Mouse (Mus musculus) kidney, embryonic 14.5 days (tissue): Measurements from ENCODE around the gene Scnn1a. TPM values are rescaled to one million over a fixed set of nuclear protein-coding genes. Genes with fewer than 3 reads are reported as not detected.
A peak's percentile ranks its signal among the peaks of the same experiment; 100 is the strongest.

ENCODE experiments used
- ATAC-seq: fragments of 200-750 bp; cut with Nextera tagmentation; 2 replicates; pipeline ENCODE4 v1.8.0; 2017; ENCODE audit warnings: moderate number of reproducible peaks, mild to moderate bottlenecking, moderate TSS enrichment, moderate library complexity; ENCODE audit not compliant: low FRiP score, low TSS enrichment
- H3K27ac ChIP-seq: fragments of 300-500 bp; sonication (generic); 2 replicates; pipeline ENCODE4 v1.5.1; 2014; ENCODE audit warnings: low read depth, mild to moderate bottlenecking, low read length, moderate library complexity, mixed read lengths
- H3K27me3 ChIP-seq: fragments of 300-500 bp; sonication (generic); 2 replicates; pipeline ENCODE4 v1.6.1; 2014; ENCODE audit warnings: mild to moderate bottlenecking, low read length; ENCODE audit not compliant: control insufficient read depth, insufficient read depth
- H3K36me3 ChIP-seq: fragments of 300-500 bp; sonication (generic); 2 replicates; pipeline ENCODE4 v1.6.1; 2014; ENCODE audit warnings: low read length, mixed read lengths; ENCODE audit not compliant: control insufficient read depth, insufficient read depth
- H3K4me1 ChIP-seq: fragments of 300-500 bp; sonication (generic); 2 replicates; pipeline ENCODE4 v1.6.1; 2014; ENCODE audit warnings: low read length, mixed read lengths; ENCODE audit not compliant: control insufficient read depth, insufficient read depth
- H3K4me2 ChIP-seq: fragments of 300-500 bp; sonication (generic); replicated peaks from 2 replicates; pipeline ENCODE4 v1.6.1; 2014; ENCODE audit warnings: low read depth, mild to moderate bottlenecking, low read length
- H3K4me3 ChIP-seq: fragments of 300-500 bp; sonication (generic); 2 replicates; pipeline ENCODE4 v1.5.1; 2014; ENCODE audit warnings: mild to moderate bottlenecking, low read length
- H3K9ac ChIP-seq: fragments of 300-500 bp; sonication (generic); 2 replicates; pipeline ENCODE4 v1.6.1; 2014; ENCODE audit warnings: low read depth, mild to moderate bottlenecking, low read length, moderate library complexity
- H3K9me3 ChIP-seq: fragments of 300-500 bp; sonication (generic); 2 replicates; pipeline ENCODE4 v1.6.1; 2016; ENCODE audit warnings: low read length; ENCODE audit not compliant: control insufficient read depth
- WGBS: fragments of 180-500 bp; shearing (Covaris S2); extraction: QIAGEN DNeasy Blood & Tissue Kit; methylation state at CpG from one replicate; pipeline ENCODE4 v1.1.7; 2014; 5-methylcytosine and 5-hydroxymethylcytosine counted together
- polyA plus RNA-seq: library from polyadenylated mRNA; unstranded; fragments of >200 nt; fragmentation: Nextera tagmentation; extraction: Ambion mirVana; gene quantifications from 2 replicates; pipeline ENCODE4 v1.2.1, GENCODE M21; 2014

Gene Scnn1a
- polyA plus RNA-seq, 1 experiment from 2014 or later, result 3.3 TPM

GRCm38 (mm10) chr6:125286944-125287343, 33.5 kb upstream of the Scnn1a start:
- Histone ChIP-seq H3K36me3 (no peaks in the 10 kb centered on the region), H3K27me3 (no peaks in the 10 kb centered on the region), H3K4me2 (no peak overlapping the region), H3K9me3 (no peaks in the 10 kb centered on the region), H3K4me1 (no peaks in the 10 kb centered on the region), H3K4me3 (no peak overlapping the region), H3K9ac (no peak overlapping the region), H3K27ac (no peak overlapping the region)
- no peak for ATAC-seq
- WGBS, result 77% methylated on average over 4 of the region's 4 CpGs

GRCm38 (mm10) chr6:125288730-125289129, 31.7 kb upstream of the Scnn1a start:
- Histone ChIP-seq H3K9ac (no peak overlapping the region), H3K4me3 (no peak overlapping the region), H3K27me3 (no peaks in the 10 kb centered on the region), H3K9me3 (no peaks in the 10 kb centered on the region), H3K27ac (no peak overlapping the region), H3K36me3 (no peaks in the 10 kb centered on the region), H3K4me2 (no peak overlapping the region), H3K4me1 (no peaks in the 10 kb centered on the region)
- ATAC-seq, result no peak
- 73% methylated on average over 5 of the region's 5 CpGs for WGBS

- WGBS, result 78% methylated on average over 4 of the region's 4 CpGs
- Histone ChIP-seq H3K4me1 (no peaks in the 10 kb centered on the region), H3K4me3 (no peak overlapping the region), H3K27ac (no peak overlapping the region), H3K9ac (no peak overlapping the region), H3K27me3 (no peaks in the 10 kb centered on the region), H3K4me2 (no peak overlapping the region), H3K9me3 (no peaks in the 10 kb centered on the region), H3K36me3 (no peaks in the 10 kb centered on the region)
- no peak for ATAC-seq
These were observed 29.1 kb upstream of the Scnn1a start for GRCm38 (mm10) chr6:125291329-125291728.

- Histone ChIP-seq H3K4me2 (no peak overlapping the region), H3K9ac (no peak overlapping the region), H3K4me3 (no peak overlapping the region), H3K27ac (no peak overlapping the region), H3K9me3 (no peaks in the 10 kb centered on the region), H3K36me3 (no peaks in the 10 kb centered on the region), H3K4me1 (no peaks in the 10 kb centered on the region), H3K27me3 (no peaks in the 10 kb centered on the region)
- 92% methylated on average over 7 of the region's 7 CpGs for WGBS
- no peak for ATAC-seq
These were observed 28.2 kb upstream of the Scnn1a start for GRCm38 (mm10) chr6:125292256-125292655.

GRCm38 (mm10) chr6:125294049-125294448, 26.4 kb upstream of the Scnn1a start:
- Histone ChIP-seq H3K4me1 (no peaks in the 10 kb centered on the region), H3K9me3 (no peaks in the 10 kb centered on the region), H3K27me3 (no peaks in the 10 kb centered on the region), H3K4me2 (no peak overlapping the region), H3K27ac (no peak overlapping the region), H3K36me3 (no peaks in the 10 kb centered on the region), H3K9ac (no peak overlapping the region), H3K4me3 (no peak overlapping the region)
- WGBS, result 51% methylated on average over 4 of the region's 4 CpGs
- no peak for ATAC-seq

GRCm38 (mm10) chr6:125297149-125297820, 23.2 kb upstream of the Scnn1a start:
- no peak for ATAC-seq
- Histone ChIP-seq H3K9ac (no peak overlapping the region), H3K27ac (no peak overlapping the region), H3K9me3 (no peaks in the 10 kb centered on the region), H3K4me2 (no peak overlapping the region), H3K4me1 (no peaks in the 10 kb centered on the region), H3K27me3 (no peaks in the 10 kb centered on the region), H3K4me3 (no peak overlapping the region), H3K36me3 (no peaks in the 10 kb centered on the region)
- WGBS, result 79% methylated on average over 5 of the region's 5 CpGs

GRCm38 (mm10) chr6:125300982-125301381, 19.5 kb upstream of the Scnn1a start:
- Histone ChIP-seq H3K4me1 (no peaks in the 10 kb centered on the region), H3K9ac (no peak overlapping the region), H3K9me3 (no peaks in the 10 kb centered on the region), H3K36me3 (no peaks in the 10 kb centered on the region), H3K27ac (no peak overlapping the region), H3K4me2 (no peak overlapping the region), H3K4me3 (no peak overlapping the region), H3K27me3 (no peaks in the 10 kb centered on the region)
- 88% methylated on average over 1 of the region's 1 CpGs for WGBS
- no peak for ATAC-seq

GRCm38 (mm10) chr6:125302231-125302982, 18.1 kb upstream of the Scnn1a start:
- no peaks in the 10 kb centered on the region for H3K27me3 ChIP-seq
- ATAC-seq, result no peak
- no peak overlapping the region for H3K4me3 ChIP-seq
- H3K4me2 ChIP-seq, result no peak overlapping the region
- no peaks in the 10 kb centered on the region for H3K9me3 ChIP-seq
- H3K36me3 ChIP-seq, result peaks cover 11% of the 10 kb centered on the region; the same call in 1 of the 2 replicates
- no peak overlapping the region for H3K27ac ChIP-seq
- no peak overlapping the region for H3K9ac ChIP-seq
- H3K4me1 ChIP-seq, result no peaks in the 10 kb centered on the region
- 82% methylated on average over 24 of the region's 24 CpGs for WGBS

- no peak overlapping the region for H3K27ac ChIP-seq
- no peaks in the 10 kb centered on the region for H3K9me3 ChIP-seq
- H3K4me1 ChIP-seq, result no peaks in the 10 kb centered on the region
- peaks cover 11% of the 10 kb centered on the region; the same call in 1 of the 2 replicates for H3K36me3 ChIP-seq
- no peak overlapping the region for H3K4me2 ChIP-seq
- ATAC-seq, result peak; percentile 41; the same call in 1 of the 2 replicates
- 55% methylated on average over 4 of the region's 4 CpGs for WGBS
- no peak overlapping the region for H3K4me3 ChIP-seq
- no peak overlapping the region for H3K9ac ChIP-seq
- H3K27me3 ChIP-seq, result no peaks in the 10 kb centered on the region
These were observed 17.2 kb upstream of the Scnn1a start for GRCm38 (mm10) chr6:125303242-125303641.
